Mouse (Mus musculus) liver, embryonic 12.5 days (tissue): Measurements from ENCODE around the gene Rap2c. TPM values are rescaled to one million over a fixed set of nuclear protein-coding genes. Genes with fewer than 3 reads are reported as not detected.

ENCODE experiments used
- ATAC-seq: fragments of 200-750 bp; cut with Nextera tagmentation; 2 replicates; pipeline ENCODE4 v1.8.0; 2017; ENCODE audit warnings: moderate number of reproducible peaks, mild to moderate bottlenecking, moderate library complexity
- H3K27ac ChIP-seq: fragments of 300-500 bp; sonication (generic); 2 replicates; pipeline ENCODE4 v1.5.1; 2016; ENCODE audit warnings: mild to moderate bottlenecking
- H3K27me3 ChIP-seq: fragments of 300-500 bp; sonication (generic); replicated peaks from 2 replicates; pipeline ENCODE4 v1.6.1; 2016; ENCODE audit warnings: mild to moderate bottlenecking, moderate library complexity
- H3K36me3 ChIP-seq: fragments of 300-500 bp; sonication (generic); 2 replicates; pipeline ENCODE4 v1.6.1; 2016; ENCODE audit warnings: mild to moderate bottlenecking, moderate library complexity
- H3K4me1 ChIP-seq: fragments of 300-500 bp; sonication (generic); 2 replicates; pipeline ENCODE4 v1.6.1; 2016
- H3K4me2 ChIP-seq: fragments of 300-500 bp; sonication (generic); 2 replicates; pipeline ENCODE4 v1.6.1; 2016; ENCODE audit warnings: mild to moderate bottlenecking, moderate library complexity
- H3K4me3 ChIP-seq: fragments of 300-500 bp; sonication (generic); 2 replicates; pipeline ENCODE4 v1.5.1; 2016; ENCODE audit warnings: mild to moderate bottlenecking, moderate library complexity
- H3K9ac ChIP-seq: fragments of 300-500 bp; sonication (generic); 2 replicates; pipeline ENCODE4 v1.6.1; 2016; ENCODE audit warnings: mild to moderate bottlenecking, moderate library complexity
- H3K9me3 ChIP-seq: fragments of 300-500 bp; sonication (generic); replicated peaks from 2 replicates; pipeline ENCODE4 v1.6.1; 2016; ENCODE audit warnings: mild to moderate bottlenecking, moderate library complexity
- WGBS: fragments of 180-500 bp; shearing (Covaris S2); methylation state at CpG from one replicate; pipeline ENCODE4 v1.1.7; 2016; ENCODE audit not compliant: insufficient replicate concordance; 5-methylcytosine and 5-hydroxymethylcytosine counted together
- polyA plus RNA-seq: library from polyadenylated mRNA; unstranded; fragments of >200 nt; fragmentation: Nextera tagmentation; extraction: Ambion mirVana; gene quantifications from 2 replicates; pipeline ENCODE4 v1.2.1, GENCODE M21; 2016

The Rap2c gene
- polyA plus RNA-seq, result 11.9 TPM in 2 replicates

DNA sequence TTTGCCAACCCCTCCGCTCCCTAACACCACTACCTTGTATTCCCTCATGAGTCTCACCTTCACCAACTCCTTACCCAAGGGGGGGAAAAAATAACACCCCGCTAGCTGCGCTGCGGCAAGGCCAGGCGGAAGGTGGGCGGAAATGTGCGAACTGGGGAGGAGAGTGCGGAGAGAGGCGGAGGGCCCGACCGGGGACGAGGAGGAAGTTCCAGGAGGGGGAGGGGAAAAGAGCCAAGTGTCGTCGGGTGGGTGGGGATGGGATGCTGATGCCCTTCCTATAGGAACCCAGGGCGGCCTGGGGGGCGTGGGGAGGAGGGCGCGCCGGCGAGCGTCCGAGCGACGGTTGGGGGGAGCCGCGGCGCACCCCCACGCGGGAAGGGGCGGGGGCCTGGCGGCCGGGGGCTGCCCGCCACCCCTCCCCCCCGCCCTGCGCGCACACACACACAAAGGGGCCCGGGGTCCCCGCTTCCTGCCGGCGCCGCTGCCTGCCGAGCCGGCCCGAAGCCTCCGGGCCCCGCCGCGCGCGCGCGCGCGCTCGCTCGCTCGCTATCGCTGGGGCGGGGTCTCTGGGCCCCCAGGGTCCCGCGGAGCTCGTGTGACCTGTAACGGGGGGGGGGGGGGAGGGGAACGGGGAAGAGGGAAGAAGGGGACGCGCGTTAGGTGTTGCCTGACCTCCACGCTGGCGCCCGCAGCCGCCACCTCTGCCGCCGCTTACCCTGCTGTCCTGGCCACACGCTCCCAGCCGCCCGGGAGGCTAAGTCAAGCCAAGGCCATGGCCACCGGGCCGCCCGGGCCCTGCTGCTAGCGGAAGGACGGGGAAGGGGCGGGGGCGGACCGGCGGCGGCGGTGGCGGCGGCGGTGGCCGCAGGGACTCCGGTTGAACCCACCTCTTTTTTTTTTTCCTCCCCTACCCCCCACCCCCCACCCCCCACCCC, at the start of gene Rap2c:
TSS of gene Rap2c (minus strand) at position 168 of the 935 bp plus-strand sequence.
- ATAC-seq, result peak; percentile 78
- WGBS, result 10% methylated on average over 33 of the region's 92 CpGs

DNA sequence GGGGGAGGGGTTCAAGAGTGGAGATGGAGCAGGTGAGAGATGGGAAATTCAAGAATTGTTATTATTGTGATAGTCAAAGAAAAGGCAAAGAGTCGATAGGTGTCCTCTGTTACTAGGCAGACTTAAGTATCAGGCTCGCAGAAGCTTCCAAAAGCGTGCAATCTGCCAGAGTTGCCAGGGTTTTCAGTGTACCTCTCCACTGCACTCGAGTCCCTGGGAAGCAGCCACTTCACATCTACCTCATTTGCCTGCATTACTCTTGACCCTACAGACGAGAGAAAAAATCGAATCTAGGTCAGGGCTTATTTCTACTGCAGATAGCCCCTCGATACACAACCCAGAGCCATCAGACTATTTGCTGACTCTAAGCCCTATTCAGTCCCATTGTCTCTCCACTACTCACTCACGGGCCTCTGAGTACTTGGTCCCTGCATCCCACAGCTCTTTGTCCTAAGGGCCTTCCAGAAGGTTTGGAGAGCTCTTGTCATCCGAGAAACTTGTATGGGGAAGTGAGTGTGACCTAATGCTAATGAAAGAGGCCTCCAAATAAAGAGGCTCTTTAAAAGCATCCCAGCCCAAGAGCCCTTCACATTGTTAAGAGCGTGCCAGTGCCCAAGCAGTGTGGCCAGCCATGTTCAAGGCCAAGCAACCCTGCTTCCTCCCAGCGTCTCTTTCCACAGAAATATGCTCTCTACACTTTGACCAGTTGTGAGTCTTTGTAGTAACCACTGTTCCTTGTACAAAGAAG, 48.9 kb upstream of the Rap2c start:
- ATAC-seq, result no peak
- no peak overlapping the region for H3K4me3 ChIP-seq
- H3K27me3 ChIP-seq, result no peaks in the 10 kb centered on the region
- H3K27ac ChIP-seq, result no peak overlapping the region
- no peaks in the 10 kb centered on the region for H3K4me1 ChIP-seq
- no peak overlapping the region for H3K9ac ChIP-seq
- H3K9me3 ChIP-seq, result no peaks in the 10 kb centered on the region
- no peaks in the 10 kb centered on the region for H3K36me3 ChIP-seq
- H3K4me2 ChIP-seq, result no peak overlapping the region
- WGBS, result 50% methylated on average over 11 of the region's 11 CpGs

More for the DNA sequence above, at the start of gene Rap2c:
- Histone ChIP-seq H3K9me3 (no peaks in the 10 kb centered on the region), H3K4me3 (peak within 1 kb of the TSS; percentile 70), H3K4me2 (peak within 1 kb of the TSS; percentile 69), H3K4me1 (peaks cover 16% of the 10 kb centered on the region), H3K36me3 (peaks cover 15% of the 10 kb centered on the region; the same call in 1 of the 2 replicates), H3K9ac (peak within 1 kb of the TSS; percentile 79), H3K27ac (peak within 1 kb of the TSS; percentile 92), H3K27me3 (no peaks in the 10 kb centered on the region)

DNA sequence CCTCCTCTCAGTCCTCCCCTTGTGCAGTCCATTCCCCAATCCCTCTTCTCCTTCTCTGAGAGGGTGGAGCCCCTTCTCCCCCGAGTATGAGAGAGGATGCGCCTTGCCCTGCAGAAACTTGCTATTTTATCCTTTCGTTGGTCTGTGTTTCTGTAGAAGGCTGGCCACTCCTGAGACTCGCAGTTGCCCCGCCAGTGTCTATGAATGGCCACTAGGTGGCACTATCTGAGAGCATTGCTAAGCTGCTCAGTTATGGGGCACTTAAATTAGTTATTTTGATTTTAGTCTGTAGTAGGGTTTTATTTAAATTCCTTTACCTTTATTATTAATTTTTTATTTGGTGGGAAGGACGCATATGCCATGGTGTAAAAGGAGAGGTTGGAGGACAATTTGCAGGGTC, 48.0 kb upstream of the Rap2c start:
- Histone ChIP-seq H3K27ac (no peak overlapping the region), H3K9ac (no peak overlapping the region), H3K4me2 (peak overlapping the region; percentile 29; the same call in 1 of the 2 replicates), H3K27me3 (no peaks in the 10 kb centered on the region), H3K4me3 (no peak overlapping the region), H3K4me1 (no peaks in the 10 kb centered on the region), H3K9me3 (no peaks in the 10 kb centered on the region), H3K36me3 (no peaks in the 10 kb centered on the region)
- ATAC-seq, result no peak
- whole genome bisulfite sequencing, result 9% methylated on average over 6 of the region's 6 CpGs

GRCm38 (mm10) chrX:51065158-51065664, 47.4 kb upstream of the Rap2c start:
- H3K27me3 ChIP-seq, result no peaks in the 10 kb centered on the region
- 45% methylated on average over 6 of the region's 6 CpGs for WGBS
- no peak overlapping the region for H3K4me3 ChIP-seq
- no peaks in the 10 kb centered on the region for H3K9me3 ChIP-seq
- H3K4me1 ChIP-seq, result no peaks in the 10 kb centered on the region
- H3K4me2 ChIP-seq, result no peak overlapping the region; the same call in 1 of the 2 replicates
- no peaks in the 10 kb centered on the region for H3K36me3 ChIP-seq
- H3K27ac ChIP-seq, result no peak overlapping the region
- H3K9ac ChIP-seq, result no peak overlapping the region
- ATAC-seq, result no peak

DNA sequence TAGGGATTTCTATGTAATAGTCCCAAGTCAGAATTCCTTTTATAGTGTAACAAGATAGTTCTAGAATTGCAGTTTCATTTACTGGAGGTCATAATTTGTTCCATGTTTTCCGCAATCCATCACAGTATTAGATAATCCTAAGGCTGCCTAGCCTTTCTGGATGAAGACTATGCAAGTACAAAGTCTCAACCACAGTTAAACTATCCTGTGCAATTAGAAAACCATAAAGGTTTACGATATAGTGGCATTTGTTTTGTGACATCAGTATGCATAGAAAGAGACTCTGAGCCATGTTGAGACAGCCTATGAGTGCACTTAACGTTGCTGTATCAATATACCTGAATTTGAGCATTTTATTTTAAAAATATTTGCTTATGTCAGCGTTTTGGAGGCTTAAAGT, 42.4 kb upstream of the Rap2c start:
- H3K4me1 ChIP-seq, result no peaks in the 10 kb centered on the region
- H3K4me2 ChIP-seq, result no peak overlapping the region
- ATAC-seq, result no peak
- no peak overlapping the region for H3K27ac ChIP-seq
- no peak overlapping the region for H3K4me3 ChIP-seq
- WGBS, result 52% methylated on average over 4 of the region's 4 CpGs
- H3K9me3 ChIP-seq, result no peaks in the 10 kb centered on the region
- no peaks in the 10 kb centered on the region for H3K36me3 ChIP-seq
- no peaks in the 10 kb centered on the region for H3K27me3 ChIP-seq
- no peak overlapping the region for H3K9ac ChIP-seq

DNA sequence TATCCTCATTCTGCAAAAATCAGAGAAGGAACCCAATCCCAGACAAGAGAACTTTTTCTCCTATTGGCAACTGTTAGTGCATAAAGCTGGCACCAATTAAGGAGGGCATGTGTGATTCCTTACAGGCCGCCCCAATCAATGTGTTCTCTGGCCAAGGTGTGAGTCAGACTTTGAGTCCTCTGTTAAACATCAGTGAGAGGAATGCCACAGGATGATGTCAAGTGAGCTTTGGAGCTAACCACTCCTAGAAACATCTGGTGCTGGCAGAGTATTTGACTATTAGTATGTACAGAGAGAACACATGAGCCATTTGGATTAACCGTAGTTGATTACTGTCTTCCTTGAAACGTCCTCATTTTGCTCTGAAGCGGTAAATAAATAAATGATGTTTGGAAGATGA, 40.9 kb upstream of the Rap2c start:
- no peaks in the 10 kb centered on the region for H3K27me3 ChIP-seq
- H3K9ac ChIP-seq, result no peak overlapping the region
- no peak overlapping the region for H3K27ac ChIP-seq
- no peaks in the 10 kb centered on the region for H3K4me1 ChIP-seq
- ATAC-seq, result no peak
- H3K4me2 ChIP-seq, result no peak overlapping the region
- H3K9me3 ChIP-seq, result no peaks in the 10 kb centered on the region
- H3K4me3 ChIP-seq, result no peak overlapping the region
- no peaks in the 10 kb centered on the region for H3K36me3 ChIP-seq
- WGBS, result 67% methylated on average over 4 of the region's 4 CpGs

GRCm38 (mm10) chrX:51058317-51058716, 40.5 kb upstream of the Rap2c start:
- H3K4me3 ChIP-seq, result no peak overlapping the region
- no peak overlapping the region for H3K4me2 ChIP-seq
- H3K4me1 ChIP-seq, result no peaks in the 10 kb centered on the region
- no peak for ATAC-seq
- no peak overlapping the region for H3K27ac ChIP-seq
- no peaks in the 10 kb centered on the region for H3K9me3 ChIP-seq
- H3K27me3 ChIP-seq, result no peaks in the 10 kb centered on the region
- no peaks in the 10 kb centered on the region for H3K36me3 ChIP-seq
- 65% methylated on average over 5 of the region's 5 CpGs for WGBS
- no peak overlapping the region for H3K9ac ChIP-seq

DNA sequence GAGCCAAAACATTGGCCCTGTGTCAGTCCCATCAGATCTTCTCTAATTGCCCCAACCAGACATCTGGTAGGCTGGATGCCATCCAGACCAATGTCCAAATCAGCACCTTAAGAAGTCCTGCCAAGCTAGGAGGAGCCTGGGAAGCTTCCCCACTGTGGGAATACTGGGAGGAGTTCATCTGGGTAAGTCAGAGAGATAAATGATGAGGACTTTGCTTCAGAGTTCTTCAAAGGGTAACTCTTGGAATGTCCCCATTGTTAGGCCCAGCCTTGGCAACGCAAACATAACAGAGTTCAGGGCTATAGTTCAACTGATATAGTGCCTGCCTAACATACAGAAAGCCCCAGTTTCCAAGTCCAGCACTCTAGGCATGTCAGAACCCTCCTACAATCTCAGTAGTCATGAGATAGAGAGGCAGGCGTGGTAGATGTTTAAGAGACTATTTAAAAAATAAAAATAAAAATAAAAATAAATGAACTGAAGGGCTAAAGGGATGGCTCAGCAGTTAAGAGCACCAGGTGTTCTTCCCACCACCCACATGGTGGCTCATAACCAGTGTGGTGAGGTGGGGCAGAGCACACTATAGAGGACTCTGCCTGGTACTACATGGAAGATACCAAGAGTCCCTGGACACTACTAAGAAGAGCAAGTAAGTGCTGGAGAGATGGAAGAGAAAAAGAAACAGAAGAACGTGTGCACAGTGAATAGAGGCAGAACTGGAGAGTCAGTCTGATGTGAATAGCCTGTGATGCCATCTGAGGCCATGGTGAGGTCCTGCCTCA, 34.1 kb upstream of the Rap2c start:
- Histone ChIP-seq H3K27me3 (0 out of 2 replicates have a peak, but pooled peaks cover 5% of the 10 kb centered on the region), H3K4me3 (no peak overlapping the region), H3K27ac (no peak overlapping the region), H3K4me1 (no peaks in the 10 kb centered on the region), H3K36me3 (no peaks in the 10 kb centered on the region), H3K4me2 (no peak overlapping the region), H3K9ac (no peak overlapping the region), H3K9me3 (no peaks in the 10 kb centered on the region)
- WGBS, result 49% methylated on average over 3 of the region's 3 CpGs
- ATAC-seq, result no peak

GRCm38 (mm10) chrX:51035678-51036209, 17.9 kb upstream of the Rap2c start:
- Histone ChIP-seq H3K36me3 (no peaks in the 10 kb centered on the region), H3K9me3 (no peaks in the 10 kb centered on the region), H3K4me1 (no peaks in the 10 kb centered on the region), H3K4me2 (no peak overlapping the region), H3K9ac (no peak overlapping the region), H3K27ac (no peak overlapping the region), H3K4me3 (no peak overlapping the region), H3K27me3 (no peaks in the 10 kb centered on the region)
- 34% methylated on average over 7 of the region's 7 CpGs for WGBS
- no peak for ATAC-seq

GRCm38 (mm10) chrX:51019884-51020283, 2.1 kb upstream of the Rap2c start:
- 15% methylated on average over 2 of the region's 2 CpGs for WGBS
- Histone ChIP-seq H3K4me3 (no peak overlapping the region), H3K4me1 (peaks cover 16% of the 10 kb centered on the region), H3K36me3 (peaks cover 1% of the 10 kb centered on the region; the same call in 1 of the 2 replicates), H3K27me3 (no peaks in the 10 kb centered on the region), H3K4me2 (peak overlapping the region; percentile 69), H3K9me3 (no peaks in the 10 kb centered on the region), H3K27ac (peak overlapping the region; percentile 36; the same call in 1 of the 2 replicates), H3K9ac (no peak overlapping the region)
- peak; percentile 46 for ATAC-seq

GRCm38 (mm10) chrX:51018786-51019179, 965 bp upstream of the Rap2c start:
- peak; percentile 88 for ATAC-seq
- Histone ChIP-seq H3K36me3 (peaks cover 11% of the 10 kb centered on the region; the same call in 1 of the 2 replicates), H3K4me1 (peaks cover 16% of the 10 kb centered on the region), H3K9me3 (no peaks in the 10 kb centered on the region), H3K4me2 (peak overlapping the region; percentile 69), H3K27me3 (no peaks in the 10 kb centered on the region), H3K4me3 (peak overlapping the region; percentile 70), H3K27ac (peak overlapping the region; percentile 92), H3K9ac (peak overlapping the region; percentile 79)
- 15% methylated on average over 26 of the region's 32 CpGs for WGBS
